Mouse (Mus musculus) left cerebral cortex, adult 18-20 months (tissue): ENCODE results near the gene Col7a1. TPM values are rescaled to one million over a fixed set of nuclear protein-coding genes. Genes with fewer than 3 reads are reported as not detected.

Experiments used
- DNase-seq, 2 experiments: peaks; one replicate each; pipeline ENCODE4 v3.0.0; 2021 to 2022; ENCODE audit warnings: low spot score in 2 of 2, mixed read lengths in 1 of 2
- total RNA-seq, 2 experiments: library from RNA; stranded (reverse); gene quantifications; 2 replicates each; pipeline ENCODE4 v1.2.3; 2021

The Col7a1 gene
- total RNA-seq, 2 experiments from 2014 or later = 3.1 to 3.4 TPM

- DNase-seq = no peak
These were observed 29.1 kb downstream of the Col7a1 start for GRCm38 (mm10) chr9:108982498-108982897.

DNA sequence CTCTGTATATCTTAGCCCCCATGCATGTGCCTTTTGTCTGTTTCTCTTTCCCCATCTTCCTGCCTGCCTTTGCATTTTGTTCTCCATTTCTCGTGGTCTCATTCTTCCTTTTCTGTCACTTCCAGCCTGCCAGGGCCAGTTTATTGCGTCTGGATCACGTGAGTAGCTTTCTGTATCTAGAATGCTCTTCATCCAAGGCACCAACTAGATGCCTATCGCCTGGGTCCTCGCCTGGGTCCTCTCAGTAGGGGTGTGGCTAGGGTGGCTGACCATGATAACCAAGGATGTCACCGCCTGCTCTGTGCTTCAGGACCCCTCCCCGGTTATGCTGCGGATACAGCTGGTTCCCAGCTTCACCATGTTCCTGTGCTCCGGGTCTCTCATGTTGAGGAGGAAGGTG, 29.8 kb downstream of the Col7a1 start:
- no peak for DNase-seq

- DNase-seq = no peak
These were observed 32.3 kb downstream of the Col7a1 start, which contains the start of gene Ucn2 for GRCm38 (mm10) chr9:108985710-108986109. TSS of gene Ucn2 (plus strand) at chr9:108986010.

- DNase-seq = no peak
These were observed 34.4 kb downstream of the Col7a1 start for GRCm38 (mm10) chr9:108987704-108988350.

- DNase-seq = no peak
These were observed 36.5 kb downstream of the Col7a1 start for GRCm38 (mm10) chr9:108989802-108990461.

DNA sequence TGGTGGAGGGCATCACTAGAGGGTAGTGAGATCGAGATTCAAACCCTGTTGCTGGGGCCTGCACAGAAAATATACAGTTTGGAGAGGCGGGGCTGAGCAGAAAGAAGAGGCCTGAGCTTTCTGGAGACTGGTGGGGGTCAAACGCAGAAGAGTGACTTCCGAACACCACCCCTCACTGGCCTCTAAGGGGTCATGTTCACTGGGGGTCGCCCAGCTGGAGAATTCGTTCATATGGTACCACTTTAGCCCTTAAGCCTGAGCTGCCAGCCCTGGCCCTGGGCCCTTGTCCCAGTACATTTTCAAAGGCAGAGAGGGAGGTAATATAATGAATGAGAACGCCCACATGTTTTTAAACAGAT, 37.1 kb downstream of the Col7a1 start:
- DNase-seq = no peak

DNA sequence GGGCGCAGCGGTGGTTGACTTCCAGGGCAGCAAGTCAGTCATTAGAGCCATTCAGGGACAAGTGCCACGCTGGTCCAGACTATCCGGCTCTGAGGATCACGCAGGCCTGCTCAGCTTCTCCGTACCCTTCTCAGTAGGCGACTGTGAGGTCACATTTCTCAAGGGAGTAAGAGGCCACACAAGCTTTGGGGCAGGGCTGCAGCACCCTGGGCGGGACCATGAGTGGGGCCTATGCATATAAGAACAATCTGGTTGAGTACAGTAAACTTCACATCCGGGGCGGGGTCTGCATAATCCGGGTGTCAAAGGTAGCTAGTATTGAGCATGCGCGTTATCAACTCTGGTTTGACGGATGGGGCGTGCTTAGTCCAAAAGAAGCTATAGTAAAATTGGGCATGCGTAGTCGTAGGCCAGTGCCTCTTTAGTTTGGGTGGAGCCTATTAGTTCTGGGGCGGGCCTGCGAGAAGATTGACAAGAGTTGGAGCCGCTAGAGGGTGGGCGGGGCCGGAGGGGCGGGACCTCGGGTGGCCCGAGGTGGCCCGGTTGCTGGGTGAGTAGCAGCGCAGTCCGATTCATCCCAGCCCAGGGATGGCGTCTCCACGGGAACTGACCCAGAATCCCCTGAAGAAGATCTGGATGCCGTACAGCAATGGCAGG, 38.2 kb downstream of the Col7a1 start, which contains the start of gene Pfkfb4:
Gene Pfkfb4, plus strand, starts transcription at position 351 of the 657 bp plus-strand sequence.
- DNase-seq = peak; percentile 87 to 91

DNA sequence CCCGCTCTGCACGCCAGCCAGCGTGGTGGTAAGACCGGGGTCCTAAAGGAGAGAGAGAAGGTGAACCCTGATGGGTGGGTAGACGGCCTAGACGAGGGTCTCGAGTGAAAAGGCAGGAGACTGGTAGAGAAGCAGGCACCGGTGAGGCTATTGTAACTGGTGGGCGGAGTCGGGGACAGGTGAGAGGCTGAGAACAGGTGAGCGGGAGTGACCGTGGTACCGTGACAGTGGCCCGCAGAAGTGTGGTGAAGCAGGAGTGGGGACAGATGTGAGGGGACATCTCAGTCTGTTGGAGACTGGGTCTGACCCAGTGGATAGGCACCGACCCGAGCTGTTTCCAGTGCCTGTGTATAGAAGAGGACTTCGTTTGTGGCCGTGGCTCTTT, 38.7 kb downstream of the Col7a1 start:
- no peak for DNase-seq

GRCm38 (mm10) chr9:108992620-108993361, 39.4 kb downstream of the Col7a1 start:
- DNase-seq = no peak

- no peak for DNase-seq
These were observed 43.0 kb downstream of the Col7a1 start for GRCm38 (mm10) chr9:108996411-108996810.

DNA sequence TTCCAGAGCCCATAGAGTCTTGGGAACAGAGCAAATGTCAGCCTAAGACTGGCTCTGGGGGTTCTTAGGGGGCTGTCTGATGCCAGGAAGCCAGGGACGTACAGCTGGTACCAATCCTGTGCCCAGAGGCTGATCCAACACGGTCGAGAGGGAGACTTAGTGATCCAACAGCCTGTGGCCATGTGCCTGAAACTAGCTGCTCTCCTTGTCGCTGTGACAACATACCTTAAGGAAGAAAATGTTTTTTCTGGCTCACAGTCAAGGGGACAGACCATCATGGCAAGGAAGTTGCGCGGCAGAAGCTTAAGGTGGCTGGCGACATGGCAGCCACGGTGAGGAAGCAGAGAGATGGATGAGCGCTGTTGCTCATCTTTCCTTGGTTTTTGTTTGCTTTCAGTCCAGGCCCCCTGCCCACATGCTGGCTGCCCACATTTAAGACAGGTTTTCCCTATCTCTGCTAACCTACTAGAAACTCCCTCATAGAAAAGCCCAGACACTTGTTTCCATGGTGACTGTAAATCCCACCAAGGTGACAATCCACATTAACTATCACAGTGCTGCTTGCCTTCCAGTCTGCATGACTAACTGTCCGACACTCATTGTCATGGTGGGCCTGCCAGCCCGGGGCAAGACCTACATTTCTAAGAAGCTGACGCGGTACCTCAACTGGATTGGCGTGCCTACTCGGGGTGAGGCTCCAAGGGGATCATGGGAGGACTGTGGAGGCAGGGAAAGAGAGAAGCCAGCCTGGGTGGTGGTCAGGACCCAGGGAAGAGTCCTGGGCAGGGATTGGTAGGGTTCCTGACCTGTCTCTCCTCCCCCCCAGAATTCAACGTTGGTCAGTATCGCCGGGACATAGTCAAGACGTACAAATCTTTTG, 45.1 kb downstream of the Col7a1 start:
- DNase-seq = no peak

- DNase-seq = no peak
These were observed 45.8 kb downstream of the Col7a1 start for GRCm38 (mm10) chr9:108999167-108999526.

DNA sequence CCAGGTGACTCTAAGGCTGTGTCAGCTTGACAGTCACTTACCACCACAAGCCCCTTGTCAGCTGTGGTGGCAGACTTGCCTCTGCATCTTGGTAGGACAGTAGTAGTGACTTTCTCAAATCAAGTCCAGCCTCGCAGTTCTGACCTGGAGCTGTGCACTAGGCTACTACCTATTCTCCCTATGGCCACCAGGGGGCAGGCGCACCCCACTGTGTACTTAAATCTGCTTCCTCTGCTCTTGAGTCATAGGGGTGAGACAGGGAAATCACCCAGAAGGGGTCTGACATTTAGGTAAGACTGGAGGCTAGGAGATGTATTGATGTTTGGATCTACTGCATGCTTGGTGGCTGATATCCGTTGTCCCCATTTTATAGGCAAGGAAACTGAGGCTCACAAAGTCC, 47.3 kb downstream of the Col7a1 start:
- DNase-seq = peak; percentile 62 to 67

DNA sequence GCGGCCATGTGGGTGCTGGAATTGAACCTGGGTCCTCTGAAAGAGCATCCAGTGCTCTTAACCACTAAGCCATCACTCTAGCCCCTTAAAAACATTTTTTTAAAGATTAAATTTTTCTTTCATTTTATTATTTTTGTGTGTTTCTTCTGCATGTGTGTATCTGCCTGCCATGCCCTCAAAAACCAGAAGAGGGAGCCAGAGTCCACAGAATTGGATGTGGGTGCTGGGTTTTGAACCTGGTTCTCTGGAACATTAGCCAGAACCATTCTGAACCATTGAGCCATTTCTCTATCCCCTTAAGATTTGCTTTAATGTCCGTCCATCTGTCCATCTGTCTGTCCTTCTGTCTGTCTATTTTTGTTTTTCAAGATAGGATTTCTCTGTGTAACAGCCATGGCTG, 49.8 kb downstream of the Col7a1 start:
- peak in 1 of 2 experiments; percentile 63 for DNase-seq

- no peak for DNase-seq
These were observed 53.8 kb downstream of the Col7a1 start for GRCm38 (mm10) chr9:109007025-109007780.

DNA sequence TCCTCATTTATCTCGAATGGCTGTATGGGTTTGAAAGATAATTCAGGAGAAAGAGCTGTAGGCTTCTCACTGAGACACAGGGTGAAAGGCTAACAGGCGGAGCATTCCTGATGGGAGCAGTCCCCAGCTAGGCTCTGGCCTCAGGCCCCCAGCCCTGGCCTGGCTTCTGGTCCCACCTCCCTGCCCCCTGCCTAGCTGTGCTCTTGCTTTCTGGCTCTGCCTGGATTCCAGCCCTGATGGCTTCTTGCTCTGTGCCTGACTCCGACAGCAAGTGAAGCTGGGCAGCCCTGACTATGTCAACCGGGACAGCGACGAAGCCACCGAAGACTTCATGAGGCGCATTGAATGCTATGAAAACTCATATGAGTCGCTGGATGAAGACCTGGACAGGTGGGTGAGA, 54.7 kb downstream of the Col7a1 start:
- DNase-seq = no peak

DNA sequence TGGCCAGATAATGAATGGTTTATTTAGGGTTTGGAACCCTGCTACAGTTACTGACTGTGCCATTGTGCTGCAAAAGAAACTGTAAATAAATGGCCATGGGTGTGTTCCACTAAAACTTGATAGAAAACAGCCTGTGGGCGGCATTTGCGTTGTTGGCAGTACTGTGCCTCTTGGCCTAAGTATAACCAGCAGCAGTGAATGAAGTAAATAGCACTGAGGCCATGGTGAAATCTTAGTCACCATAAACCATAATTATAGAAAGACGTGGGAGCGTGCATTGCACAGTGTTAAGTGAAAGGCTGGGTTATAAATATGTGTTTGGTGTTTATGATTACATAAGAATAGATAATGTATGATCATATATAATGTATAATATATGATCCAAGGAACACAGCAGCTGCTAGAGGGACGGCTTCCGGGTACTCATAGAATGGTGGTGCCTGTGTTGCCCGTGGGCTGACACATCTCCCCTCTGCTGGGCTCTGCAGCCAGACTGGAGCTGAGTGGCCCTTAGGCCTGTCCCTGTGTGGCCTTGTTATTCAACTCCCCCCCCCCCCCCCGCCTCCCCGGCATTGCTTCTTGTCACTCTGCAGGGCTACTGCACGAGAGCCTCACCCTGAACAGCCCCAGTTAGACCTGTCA, 55.7 kb downstream of the Col7a1 start:
- DNase-seq = peak; percentile 54 to 66

- peak; percentile 60 to 62 for DNase-seq
These were observed 56.4 kb downstream of the Col7a1 start for GRCm38 (mm10) chr9:109009636-109010315.

DNA sequence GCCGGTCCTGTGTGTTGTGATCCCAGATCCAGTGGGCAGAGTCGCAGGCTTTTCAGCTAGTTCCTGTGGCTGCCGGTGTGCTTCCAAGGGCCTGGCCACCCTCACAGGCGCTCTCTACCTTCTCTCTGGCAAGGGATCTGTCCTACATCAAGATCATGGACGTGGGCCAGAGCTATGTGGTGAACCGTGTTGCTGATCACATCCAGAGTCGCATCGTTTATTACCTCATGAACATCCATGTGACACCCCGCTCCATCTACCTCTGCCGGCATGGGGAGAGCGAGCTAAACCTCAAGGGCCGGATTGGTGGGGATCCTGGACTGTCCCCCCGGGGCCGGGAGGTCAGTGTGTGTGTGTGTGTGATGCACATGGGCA, 56.9 kb downstream of the Col7a1 start:
- DNase-seq = no peak
